Mouse (Mus musculus): ENCODE data around the gene Gm7929. TPM values are rescaled to one million over a fixed set of nuclear protein-coding genes. Genes with fewer than 3 reads are reported as not detected.
"Not testable (repeated sequence)": the region's sequence is repeated elsewhere in the genome, so short reads cannot be mapped to it uniquely, and the experiment has no call there.

The Gm7929 gene
- polyA plus RNA-seq (2015; fragmentation: Nextera tagmentation; extraction: Ambion mirVana), result not detected in 2 replicates

DNA sequence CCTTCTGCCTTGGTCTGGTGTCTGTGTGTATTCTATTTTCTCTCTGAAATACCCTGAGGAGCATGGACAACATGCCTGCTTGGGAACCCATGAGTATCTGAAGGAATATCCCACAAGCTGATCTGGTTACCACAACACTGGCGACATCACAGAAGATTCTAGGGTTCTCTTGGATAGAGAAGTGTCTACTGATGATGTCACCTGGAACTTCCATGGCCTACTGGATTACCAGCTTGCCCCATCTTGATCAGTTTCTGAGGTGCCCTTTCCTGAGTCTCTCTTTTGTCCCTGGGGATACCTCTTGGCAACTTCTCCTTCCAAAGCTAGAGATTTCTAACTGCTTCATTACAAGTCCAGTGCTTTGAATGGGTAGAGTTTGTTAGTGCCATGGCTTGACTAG lies at the start of gene Gm7929:
Gene Gm7929 (minus strand): TSS at position 101 of the 400 bp plus-strand sequence.
- 43% methylated on average over 1 of the region's 1 CpGs for WGBS
- H3K36me3 ChIP-seq; ATAC-seq; H3K4me2 ChIP-seq (replicated peaks); H3K27ac ChIP-seq; H3K27me3 ChIP-seq; H3K4me3 ChIP-seq (replicated peaks); H3K4me1 ChIP-seq (replicated peaks); H3K9me3 ChIP-seq; H3K9ac ChIP-seq (replicated peaks): not testable (repeated sequence)

DNA sequence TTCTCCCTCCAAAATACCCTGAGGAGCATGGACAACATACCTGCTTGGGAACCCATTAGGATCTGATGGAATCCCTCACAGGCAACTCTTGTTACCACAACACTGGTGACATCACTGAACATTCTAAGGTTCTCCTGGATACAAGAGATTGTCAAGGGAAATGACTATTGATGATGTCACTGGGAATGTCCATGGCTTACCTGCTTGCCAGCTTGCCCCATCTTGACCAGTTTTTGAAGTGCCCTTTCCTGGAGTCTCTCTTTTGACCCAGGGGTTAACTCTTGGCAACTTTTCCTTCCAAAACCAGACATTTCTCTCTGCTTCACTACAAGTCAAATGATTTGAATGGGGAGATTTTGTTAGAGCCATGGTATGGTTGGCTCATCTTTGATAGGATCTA lies 21.9 kb upstream of the Gm7929 start, which contains the start of gene Gm47189:
Gene Gm47189 (minus strand): TSS at position 101 of the 400 bp plus-strand sequence.
- not testable (repeated sequence) for H3K4me3 ChIP-seq (replicated peaks); H3K9me3 ChIP-seq; H3K27me3 ChIP-seq; H3K4me1 ChIP-seq (replicated peaks); H3K27ac ChIP-seq; H3K4me2 ChIP-seq (replicated peaks); H3K36me3 ChIP-seq; ATAC-seq; H3K9ac ChIP-seq (replicated peaks)

DNA sequence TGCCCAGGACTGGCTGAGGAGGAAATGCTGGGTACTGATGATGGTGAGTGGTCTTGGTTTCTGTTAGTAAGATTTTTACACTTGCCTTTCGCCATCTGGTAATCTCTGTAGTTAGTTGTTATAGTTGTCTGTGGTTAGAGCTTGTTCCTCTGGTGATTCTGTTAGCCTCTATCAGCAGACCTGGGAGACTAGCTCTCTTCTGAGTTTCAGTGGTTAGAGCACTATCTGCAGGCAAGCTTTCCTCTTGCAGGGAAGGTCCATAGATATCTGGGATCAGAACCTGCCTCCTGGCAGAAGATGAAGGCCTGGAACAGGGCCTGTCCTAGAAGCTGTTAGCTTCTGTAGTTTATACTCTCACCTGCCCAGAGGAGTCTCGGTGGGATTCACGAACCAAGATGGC lies 5.5 kb upstream of the Gm7929 start:
- H3K9ac ChIP-seq (replicated peaks); H3K27ac ChIP-seq; H3K27me3 ChIP-seq; H3K36me3 ChIP-seq; H3K4me2 ChIP-seq (replicated peaks); H3K4me1 ChIP-seq (replicated peaks); ATAC-seq; H3K4me3 ChIP-seq (replicated peaks); H3K9me3 ChIP-seq: not testable (repeated sequence)
- 83% methylated on average over 2 of the region's 3 CpGs for WGBS

- not testable (repeated sequence) for H3K36me3 ChIP-seq; H3K27ac ChIP-seq; H3K4me1 ChIP-seq (replicated peaks); H3K9me3 ChIP-seq; ATAC-seq; H3K4me2 ChIP-seq (replicated peaks); H3K9ac ChIP-seq (replicated peaks); H3K27me3 ChIP-seq; H3K4me3 ChIP-seq (replicated peaks)
- 78% methylated on average over 17 of the region's 17 CpGs for WGBS
Observed at GRCm38 (mm10) chr14:41723437-41723836, 27.0 kb downstream of the Gm7929 start.

GRCm38 (mm10) chr14:41717180-41717579 lies 33.2 kb downstream of the Gm7929 start:
- not testable (repeated sequence) for H3K36me3 ChIP-seq; H3K27ac ChIP-seq; H3K27me3 ChIP-seq; H3K4me3 ChIP-seq (replicated peaks); ATAC-seq; H3K9ac ChIP-seq (replicated peaks); H3K9me3 ChIP-seq; H3K4me1 ChIP-seq (replicated peaks); H3K4me2 ChIP-seq (replicated peaks)
- WGBS, result 78% methylated on average over 1 of the region's 1 CpGs

DNA sequence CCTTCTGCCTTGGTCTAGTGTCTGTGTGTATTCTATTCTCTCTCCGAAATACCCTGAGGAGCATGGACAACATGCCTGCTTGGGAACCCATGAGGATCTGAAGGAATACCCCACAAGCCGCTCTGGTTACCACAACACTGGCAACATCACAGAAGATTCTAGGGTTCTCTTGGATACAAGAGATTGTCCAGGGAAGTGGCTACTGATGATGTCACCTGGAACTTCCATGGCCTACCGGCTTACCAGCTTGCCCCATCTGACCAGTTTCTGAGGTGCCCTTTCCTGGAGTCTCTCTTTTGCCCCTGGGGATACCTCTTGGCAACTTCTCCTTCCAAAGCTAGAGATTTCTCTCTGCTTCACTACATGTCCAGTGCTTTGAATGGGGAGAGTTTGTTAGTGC lies 48.6 kb downstream of the Gm7929 start, which contains the start of gene Gm8068:
Gene Gm8068 (minus strand): TSS at position 101 of the 400 bp plus-strand sequence.
- not testable (repeated sequence) for ATAC-seq; H3K4me1 ChIP-seq (replicated peaks)
- no CpG with 5 or more reads among the region's 3 CpGs for WGBS

More for the DNA sequence above, 48.6 kb downstream of the Gm7929 start, which contains the start of gene Gm8068:
- not testable (repeated sequence) for H3K4me3 ChIP-seq (replicated peaks); H3K27ac ChIP-seq; H3K4me2 ChIP-seq (replicated peaks); H3K9me3 ChIP-seq; H3K9ac ChIP-seq (replicated peaks); H3K36me3 ChIP-seq; H3K27me3 ChIP-seq

Other genes starting within 250 kb of the Gm7929 start
- not detected in 2 replicates for gene Gm7970, start 195.0 kb downstream of the Gm7929 start, polyA plus RNA-seq (2015; fragmentation: Nextera tagmentation; extraction: Ambion mirVana)
- gene 1700049E17Rik2, start 177.4 kb downstream of the Gm7929 start, polyA plus RNA-seq (2015; fragmentation: Nextera tagmentation; extraction: Ambion mirVana), result not detected in 2 replicates
- gene Gm3072, start 126.0 kb downstream of the Gm7929 start, polyA plus RNA-seq (2015; fragmentation: Nextera tagmentation; extraction: Ambion mirVana), result not detected in 2 replicates
- not detected in 2 replicates for gene Gm3676, start 104.1 kb downstream of the Gm7929 start, polyA plus RNA-seq (2015; fragmentation: Nextera tagmentation; extraction: Ambion mirVana)
- not detected in 2 replicates for gene Gm8068, start 48.7 kb downstream of the Gm7929 start, polyA plus RNA-seq (2015; fragmentation: Nextera tagmentation; extraction: Ambion mirVana)
- not detected in 2 replicates for gene Gm47189, start 21.8 kb upstream of the Gm7929 start, polyA plus RNA-seq (2015; fragmentation: Nextera tagmentation; extraction: Ambion mirVana)
- not detected in 2 replicates for gene Gm7980, start 156.7 kb upstream of the Gm7929 start, polyA plus RNA-seq (2015; fragmentation: Nextera tagmentation; extraction: Ambion mirVana)
- not detected in 2 replicates for gene 1700049E17Rik1, start 174.3 kb upstream of the Gm7929 start, polyA plus RNA-seq (2015; fragmentation: Nextera tagmentation; extraction: Ambion mirVana)
- gene 1700024B05Rik, start 193.4 kb upstream of the Gm7929 start, polyA plus RNA-seq (2015; fragmentation: Nextera tagmentation; extraction: Ambion mirVana), result not detected in 2 replicates
- not detected in 2 replicates for gene Gm6401, start 217.3 kb upstream of the Gm7929 start, polyA plus RNA-seq (2015; fragmentation: Nextera tagmentation; extraction: Ambion mirVana)
- gene Gm3543, start 232.7 kb upstream of the Gm7929 start, polyA plus RNA-seq (2015; fragmentation: Nextera tagmentation; extraction: Ambion mirVana), result not detected in 2 replicates